Mouse (Mus musculus) A20 (cell line): ENCODE data around the gene Saxo1.

Experiments
- DNase-seq: peaks from one replicate; pipeline ENCODE4 v3.0.0-alpha.2; 2011; ENCODE audit warnings: low read depth, low spot score

Saxo1 gene

GRCm38 (mm10) chr4:86527162-86528136, 30.7 kb downstream of the Saxo1 start:
- no peak for DNase-seq

- no peak for DNase-seq
Measured at GRCm38 (mm10) chr4:86524483-86524882, 33.6 kb downstream of the Saxo1 start.

- DNase-seq: no peak
Measured at GRCm38 (mm10) chr4:86523771-86524170, 34.4 kb downstream of the Saxo1 start.

- no peak for DNase-seq
Measured at GRCm38 (mm10) chr4:86520695-86521094, 37.4 kb downstream of the Saxo1 start.

GRCm38 (mm10) chr4:86519953-86520352, 38.2 kb downstream of the Saxo1 start:
- DNase-seq: no peak

GRCm38 (mm10) chr4:86504656-86505055, 53.5 kb downstream of the Saxo1 start:
- DNase-seq: no peak

GRCm38 (mm10) chr4:86499561-86499960, 58.6 kb downstream of the Saxo1 start:
- DNase-seq: no peak

- DNase-seq: no peak
Measured at GRCm38 (mm10) chr4:86498754-86499153, 59.4 kb downstream of the Saxo1 start.

GRCm38 (mm10) chr4:86489128-86489527, 69.0 kb downstream of the Saxo1 start:
- DNase-seq: no peak

GRCm38 (mm10) chr4:86486901-86487300, 71.2 kb downstream of the Saxo1 start:
- no peak for DNase-seq

- no peak for DNase-seq
Measured at GRCm38 (mm10) chr4:86486491-86486890, 71.6 kb downstream of the Saxo1 start.

- DNase-seq: no peak
Measured at GRCm38 (mm10) chr4:86485052-86485451, 73.1 kb downstream of the Saxo1 start.

GRCm38 (mm10) chr4:86483686-86484085, 74.4 kb downstream of the Saxo1 start:
- no peak for DNase-seq

GRCm38 (mm10) chr4:86483013-86483615, 75.0 kb downstream of the Saxo1 start:
- no peak for DNase-seq

- DNase-seq: no peak
Measured at GRCm38 (mm10) chr4:86480891-86481290, 77.2 kb downstream of the Saxo1 start.

GRCm38 (mm10) chr4:86464808-86465207, 93.3 kb downstream of the Saxo1 start:
- DNase-seq: no peak

- no peak for DNase-seq
Measured at GRCm38 (mm10) chr4:86450468-86450867, 107.7 kb downstream of the Saxo1 start.

- DNase-seq: no peak
Measured at GRCm38 (mm10) chr4:86436336-86436735, 121.8 kb downstream of the Saxo1 start.

- no peak for DNase-seq
Measured at GRCm38 (mm10) chr4:86435631-86436030, 122.5 kb downstream of the Saxo1 start.

- DNase-seq: no peak
Measured at GRCm38 (mm10) chr4:86428091-86428745, 129.9 kb downstream of the Saxo1 start.

- no peak for DNase-seq
Measured at GRCm38 (mm10) chr4:86427312-86427711, 130.8 kb downstream of the Saxo1 start.

- no peak for DNase-seq
Measured at GRCm38 (mm10) chr4:86426549-86426948, 131.6 kb downstream of the Saxo1 start.
